Comparison of ENCODE assay signal across 8 mouse cellular contexts in the genomic region with DNA sequence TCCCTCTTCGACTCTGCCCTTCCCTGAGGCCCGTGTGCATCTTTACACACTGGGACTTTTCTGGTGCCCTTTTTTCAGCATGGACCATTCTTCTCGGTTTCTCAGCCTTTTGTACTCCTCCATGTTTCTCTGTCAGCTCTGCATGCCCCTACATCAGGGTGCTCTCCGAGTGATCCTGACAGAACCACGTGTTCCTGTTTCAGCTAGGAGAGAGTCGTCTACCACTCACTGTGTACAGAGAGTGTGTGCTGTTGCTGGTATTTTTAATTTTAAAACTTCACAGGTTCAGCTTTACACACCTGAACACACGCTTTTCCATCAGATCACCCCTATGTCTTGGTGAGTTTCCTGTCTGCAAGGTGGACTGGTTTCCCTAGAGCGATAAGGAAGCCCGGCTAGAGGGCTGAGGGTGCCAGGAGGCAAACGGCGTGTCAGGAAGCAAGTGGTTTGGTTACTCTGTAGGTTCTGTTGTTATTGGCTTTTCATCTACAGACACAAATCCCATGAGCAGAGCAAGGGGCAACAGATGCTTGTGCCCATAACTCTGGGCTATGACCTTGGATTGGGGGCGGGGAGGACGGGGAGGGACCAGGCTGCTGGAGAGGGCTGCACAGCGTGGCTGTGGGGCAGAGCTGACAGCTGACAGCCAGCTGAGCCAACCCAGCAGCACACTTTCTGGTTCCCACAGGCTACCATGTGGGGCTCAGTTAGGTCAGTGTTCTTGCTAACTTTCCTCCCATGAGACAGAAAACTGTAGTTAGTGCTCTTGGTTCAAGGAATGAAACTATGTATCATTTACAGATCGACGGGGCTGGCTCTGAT. TPM values are rescaled to one million over a fixed set of nuclear protein-coding genes. Genes with fewer than 3 reads are reported as not detected.
DNase-seq lines count a peak whose midpoint lies in the region; ATAC-seq and TF ChIP-seq lines count a peak whose summit lies in the region.

No protein-coding gene starts in this region.

- DNase-seq in heart, adult 2 months = peak; percentile 38 to 39
- DNase-seq in heart, postnatal 25 days (ENCODE audit: low spot score) = no peak
- DNase-seq in lung, postnatal 10 days = no peak
- DNase-seq in urinary bladder, postnatal 14 days (ENCODE audit: low spot score) = no peak
- no peak for DNase-seq in urinary bladder, postnatal 10 days (ENCODE audit: low spot score)

- 24% methylated on average over 16 of the region's 16 CpGs for WGBS in heart, adult 2 months
- 55% methylated on average over 16 of the region's 16 CpGs for WGBS in embryonic facial prominence, embryonic 13.5 days
- WGBS in hindbrain, embryonic 12.5 days = 54% methylated on average over 16 of the region's 16 CpGs
- 52% methylated on average over 16 of the region's 16 CpGs for WGBS in neural tube, embryonic 12.5 days

- H3K4me1 ChIP-seq in heart, adult 2 months (ENCODE audit: control insufficient read depth, insufficient read depth, low read length) = peaks cover 7% of the 10 kb centered on the region
- peaks cover 22% of the 10 kb centered on the region for H3K4me1 ChIP-seq in embryonic facial prominence, embryonic 13.5 days
- peaks cover 23% of the 10 kb centered on the region for H3K4me1 ChIP-seq in hindbrain, embryonic 12.5 days
- peaks cover 13% of the 10 kb centered on the region for H3K4me1 ChIP-seq in neural tube, embryonic 12.5 days

- no peak overlapping the region; the same call in 1 of the 2 replicates for H3K4me3 ChIP-seq in heart, adult 2 months
- H3K4me3 ChIP-seq in embryonic facial prominence, embryonic 13.5 days = no peak overlapping the region
- no peak overlapping the region for H3K4me3 ChIP-seq in hindbrain, embryonic 12.5 days
- H3K4me3 ChIP-seq in neural tube, embryonic 12.5 days = no peak overlapping the region

- no peak overlapping the region for H3K9ac ChIP-seq in heart, adult 2 months (ENCODE audit: low read depth, low read length)
- H3K9ac ChIP-seq in embryonic facial prominence, embryonic 13.5 days = no peak overlapping the region
- no peak overlapping the region for H3K9ac ChIP-seq in hindbrain, embryonic 12.5 days
- H3K9ac ChIP-seq in neural tube, embryonic 12.5 days = no peak overlapping the region

- no peak for TF ChIP-seq POLR2A in heart, adult 2 months (IDR thresholded peaks at IDR 0.05; ENCODE audit: insufficient read depth, low read depth, low read length)

- H3K9me3 ChIP-seq in embryonic facial prominence, embryonic 13.5 days = no peaks in the 10 kb centered on the region
- no peaks in the 10 kb centered on the region for H3K9me3 ChIP-seq in hindbrain, embryonic 12.5 days (replicated peaks)
- peaks cover 13% of the 10 kb centered on the region; the same call in 1 of the 2 replicates for H3K9me3 ChIP-seq in neural tube, embryonic 12.5 days

- no peak for TF ChIP-seq EP300 in heart, adult 2 months (IDR thresholded peaks at IDR 0.05; ENCODE audit: insufficient read depth, low read depth, low read length)

- H3K27me3 ChIP-seq in heart, adult 2 months (ENCODE audit: control insufficient read depth, insufficient read depth, low read length) = no peaks in the 10 kb centered on the region
- H3K27me3 ChIP-seq in embryonic facial prominence, embryonic 13.5 days = no peaks in the 10 kb centered on the region
- H3K27me3 ChIP-seq in hindbrain, embryonic 12.5 days = no peaks in the 10 kb centered on the region
- no peaks in the 10 kb centered on the region for H3K27me3 ChIP-seq in neural tube, embryonic 12.5 days (replicated peaks)

- no peaks in the 10 kb centered on the region for H3K79me2 ChIP-seq in heart, adult 2 months (replicated peaks; ENCODE audit: control insufficient read depth, insufficient read depth, low read length)

- H3K27ac ChIP-seq in heart, adult 2 months = peak overlapping the region; percentile 59
- H3K27ac ChIP-seq in embryonic facial prominence, embryonic 13.5 days = peak overlapping the region; percentile 52; the same call in 1 of the 2 replicates
- peak overlapping the region; percentile 23; the same call in 1 of the 2 replicates for H3K27ac ChIP-seq in hindbrain, embryonic 12.5 days
- H3K27ac ChIP-seq in neural tube, embryonic 12.5 days = 0 out of 2 replicates have a peak overlapping the region, but pooled peaks have one; percentile 10

- no peak for ATAC-seq in embryonic facial prominence, embryonic 13.5 days (ENCODE audit: insufficient number of reproducible peaks, insufficient read depth, low FRiP score, low TSS enrichment, low read depth)
- ATAC-seq in hindbrain, embryonic 12.5 days (ENCODE audit: low FRiP score) = peak; percentile 36; the same call in 1 of the 2 replicates
- 0 out of 2 replicates have a peak, but pooled peaks have one; percentile 19 for ATAC-seq in neural tube, embryonic 12.5 days (ENCODE audit: low FRiP score, low read depth)

- no peak for TF ChIP-seq CTCF in heart, adult 2 months (IDR thresholded peaks at IDR 0.05)

- H3K36me3 ChIP-seq in heart, adult 2 months (ENCODE audit: control insufficient read depth, insufficient read depth, low read length) = no peaks in the 10 kb centered on the region; the same call in 1 of the 2 replicates
- H3K36me3 ChIP-seq in embryonic facial prominence, embryonic 13.5 days = no peaks in the 10 kb centered on the region
- H3K36me3 ChIP-seq in hindbrain, embryonic 12.5 days = no peaks in the 10 kb centered on the region
- H3K36me3 ChIP-seq in neural tube, embryonic 12.5 days = no peaks in the 10 kb centered on the region

- H3K4me2 ChIP-seq in embryonic facial prominence, embryonic 13.5 days = peak overlapping the region; percentile 23; the same call in 1 of the 2 replicates
- peak overlapping the region; percentile 1; the same call in 1 of the 2 replicates for H3K4me2 ChIP-seq in hindbrain, embryonic 12.5 days (replicated peaks)
- H3K4me2 ChIP-seq in neural tube, embryonic 12.5 days (replicated peaks) = peak overlapping the region; percentile 20

- intact Hi-C loops in heart, adult 2 months (cut with DNase I) = loop anchor here (2.0 kb wide), 1 partner anchor 41 kb away; no protein-coding TSS in a partner anchor
- intact Hi-C loops in heart, postnatal 25 days (cut with DNase I) = no loop called here

RNA-seq across cellular contexts. Expression of a gene that starts 3.0 kb away (rescaled TPM):
- 100 to 1,000 TPM; 117 to 153 TPM for total RNA-seq in heart, adult 2 months (2021)
- polyA plus RNA-seq in heart, adult 2 months (2012; rRNA removed) = 43.8 and 55.9 TPM in 2 replicates
- 100 to 1,000 TPM; 120 to 150 TPM for total RNA-seq in heart, postnatal 25 days (2021)
- 9.8 and 11.1 TPM in 2 replicates for polyA plus RNA-seq in embryonic facial prominence, embryonic 13.5 days (2015; fragmentation: Nextera tagmentation; extraction: Ambion mirVana)
- polyA plus RNA-seq in hindbrain, embryonic 12.5 days (2016; fragmentation: Nextera tagmentation; extraction: Ambion mirVana) = 27.9 and 30.1 TPM in 2 replicates
- 31.9 and 33.3 TPM in 2 replicates for polyA plus RNA-seq in neural tube, embryonic 12.5 days (2016; fragmentation: Nextera tagmentation; extraction: Ambion mirVana)

Comparison
In these comparisons a context has a peak if more than half of its experiments do, and no peak if none do; other contexts are left out.
1. DNase-seq: peak in heart, adult 2 months (2 of 2); none in heart, postnatal 25 days (single experiment), lung, postnatal 10 days (single experiment), urinary bladder, postnatal 14 days (single experiment) and urinary bladder, postnatal 10 days (single experiment).
2. Peak in every context shown above with its lines, with median percentiles within 50 percentile points of each other: H3K27ac ChIP-seq and H3K4me2 ChIP-seq.